Mouse (Mus musculus) myocyte (in vitro differentiated cells): ENCODE results near the gene C2cd2. TPM values are rescaled to one million over a fixed set of nuclear protein-coding genes. Genes with fewer than 3 reads are reported as not detected.

Experiments used
- H3K27me3 ChIP-seq: one replicate; pipeline ENCODE4 v1.6.1; 2011; ENCODE audit not compliant: control insufficient read depth, insufficient read depth, insufficient read length
- H3K36me3 ChIP-seq: one replicate; pipeline ENCODE4 v1.6.1; 2011; ENCODE audit not compliant: control insufficient read depth, insufficient read depth
- H3K4me2 ChIP-seq: one replicate; pipeline ENCODE4 v1.6.1; 2011; ENCODE audit warnings: low read depth, control low read depth
- H3K4me3 ChIP-seq: one replicate; pipeline ENCODE4 v1.5.1; 2011; ENCODE audit warnings: mild to moderate bottlenecking, control low read depth, moderate library complexity
- H3K79me2 ChIP-seq: one replicate; pipeline ENCODE4 v1.6.1; 2011; ENCODE audit not compliant: control insufficient read depth, insufficient read depth
- H3ac ChIP-seq: one replicate; pipeline ENCODE4 v1.6.1; 2011; ENCODE audit not compliant: control insufficient read depth, insufficient read length
- CEBPB ChIP-seq: IDR thresholded peaks from 2 replicates; pipeline ENCODE4 v1.6.1; 2011; ENCODE audit warnings: mild to moderate bottlenecking, moderate library complexity; ENCODE audit not compliant: poor library complexity, insufficient read depth, severe bottlenecking
- E2F4 ChIP-seq: IDR thresholded peaks from one replicate; pipeline ENCODE4 v1.6.1; 2011; ENCODE audit warnings: mild to moderate bottlenecking, control low read depth, moderate library complexity; ENCODE audit not compliant: insufficient read depth
- MAX ChIP-seq: IDR thresholded peaks from one replicate; pipeline ENCODE4 v1.6.1; 2011; ENCODE audit warnings: low read depth, mild to moderate bottlenecking, control low read depth
- MYOD1 ChIP-seq, 3 experiments: IDR thresholded peaks; one replicate each; pipeline ENCODE4 v1.6.1; 2011; ENCODE audit warnings: control low read depth in 2 of 3, low read depth in 2 of 3, mild to moderate bottlenecking in 2 of 3, moderate library complexity in 1 of 3; ENCODE audit not compliant: insufficient read length in 2 of 3, control insufficient read depth in 1 of 3
- MYOG ChIP-seq, 3 experiments: IDR thresholded peaks; one replicate each; pipeline ENCODE4 v1.6.1; 2011; ENCODE audit warnings: control low read depth in 2 of 3, low read depth in 2 of 3, mild to moderate bottlenecking in 2 of 3; ENCODE audit not compliant: insufficient read length in 2 of 3, control insufficient read depth in 1 of 3, insufficient read depth in 1 of 3
- POLR2A ChIP-seq: IDR thresholded peaks from one replicate; pipeline ENCODE4 v1.6.1; 2011; ENCODE audit warnings: low read depth, mild to moderate bottlenecking, control low read depth, moderate library complexity; ENCODE audit not compliant: insufficient read length
- POLR2AphosphoS2 ChIP-seq: IDR thresholded peaks from one replicate; pipeline ENCODE4 v1.6.1; 2011; ENCODE audit warnings: low read depth, control low read depth; ENCODE audit not compliant: insufficient read length
- REST ChIP-seq: IDR thresholded peaks from one replicate; pipeline ENCODE4 v1.6.1; 2011; ENCODE audit warnings: mild to moderate bottlenecking, control low read depth, moderate library complexity; ENCODE audit not compliant: insufficient read depth, insufficient read length
- SRF ChIP-seq: IDR thresholded peaks from one replicate; pipeline ENCODE4 v1.6.1; 2011; ENCODE audit warnings: low read depth; ENCODE audit not compliant: control insufficient read depth, insufficient read length
- TCF12 ChIP-seq: IDR thresholded peaks from one replicate; pipeline ENCODE4 v1.6.1; 2011; ENCODE audit warnings: mild to moderate bottlenecking, control low read depth; ENCODE audit not compliant: poor library complexity, insufficient read depth, severe bottlenecking
- TCF3 ChIP-seq: IDR thresholded peaks from one replicate; pipeline ENCODE4 v1.6.1; 2011; ENCODE audit warnings: low read depth, control low read depth; ENCODE audit not compliant: insufficient read length
- USF1 ChIP-seq: IDR thresholded peaks from one replicate; pipeline ENCODE4 v1.6.1; 2011; ENCODE audit warnings: low read depth, mild to moderate bottlenecking, control low read depth, moderate library complexity
- polyA plus RNA-seq: library from polyadenylated mRNA; unstranded; fragments of >200 nt; fragmentation: generic; extraction: Trizol; gene quantifications from one replicate; pipeline ENCODE4 v1.2.1, GENCODE M21; 2012; ENCODE audit warnings: missing spikeins

Gene C2cd2
- polyA plus RNA-seq, 1 experiment, result 4.9 TPM

GRCm38 (mm10) chr16:97991517-97991916, 29.1 kb upstream of the C2cd2 start:
- H3K4me2 ChIP-seq, result no peak overlapping the region
- H3K79me2 ChIP-seq, result no peaks in the 10 kb centered on the region
- no peak overlapping the region for H3K4me3 ChIP-seq
- TF ChIP-seq MYOG (IDR thresholded peaks at IDR 0.05; ENCODE audit: control insufficient read depth in 1 of 3, insufficient read depth in 1 of 3, insufficient read length in 2 of 3, low read depth in 2 of 3), result no peak
- TF ChIP-seq REST, result no peak
- TF ChIP-seq CEBPB, result no peak
- no peak for TF ChIP-seq E2F4
- TF ChIP-seq SRF, result no peak
- TF ChIP-seq MAX, result no peak
- no peak for TF ChIP-seq POLR2AphosphoS2
- no peak for TF ChIP-seq POLR2A
- TF ChIP-seq USF1, result no peak
- TF ChIP-seq MYOD1 (IDR thresholded peaks at IDR 0.05; ENCODE audit: control insufficient read depth in 1 of 3, insufficient read length in 2 of 3, low read depth in 2 of 3), result no peak
- no peak for TF ChIP-seq TCF12
- TF ChIP-seq TCF3, result no peak
- no peaks in the 10 kb centered on the region for H3K36me3 ChIP-seq
- H3K27me3 ChIP-seq, result no peaks in the 10 kb centered on the region
- no peak overlapping the region for H3ac ChIP-seq

- no peak overlapping the region for H3K4me2 ChIP-seq
- no peaks in the 10 kb centered on the region for H3K27me3 ChIP-seq
- no peak overlapping the region for H3K4me3 ChIP-seq
- TF ChIP-seq USF1 (no peak), TCF3 (no peak), E2F4 (no peak), MAX (no peak), CEBPB (no peak), SRF (no peak), REST (no peak), MYOD1 (IDR thresholded peaks at IDR 0.05; ENCODE audit: control insufficient read depth in 1 of 3, insufficient read length in 2 of 3, low read depth in 2 of 3) (no peak), POLR2AphosphoS2 (no peak), MYOG (IDR thresholded peaks at IDR 0.05; ENCODE audit: control insufficient read depth in 1 of 3, insufficient read depth in 1 of 3, insufficient read length in 2 of 3, low read depth in 2 of 3) (no peak), POLR2A (no peak), TCF12 (no peak)
- no peak overlapping the region for H3ac ChIP-seq
- H3K79me2 ChIP-seq, result no peaks in the 10 kb centered on the region
- H3K36me3 ChIP-seq, result no peaks in the 10 kb centered on the region
Measured at GRCm38 (mm10) chr16:97984589-97984988, 22.2 kb upstream of the C2cd2 start.

GRCm38 (mm10) chr16:97981362-97981761, 19.0 kb upstream of the C2cd2 start:
- no peak overlapping the region for H3ac ChIP-seq
- TF ChIP-seq MYOG (IDR thresholded peaks at IDR 0.05; ENCODE audit: control insufficient read depth in 1 of 3, insufficient read depth in 1 of 3, insufficient read length in 2 of 3, low read depth in 2 of 3), result no peak
- TF ChIP-seq TCF12, result no peak
- no peak for TF ChIP-seq MAX
- no peak for TF ChIP-seq POLR2A
- no peaks in the 10 kb centered on the region for H3K36me3 ChIP-seq
- no peak overlapping the region for H3K4me2 ChIP-seq
- H3K79me2 ChIP-seq, result no peaks in the 10 kb centered on the region
- H3K27me3 ChIP-seq, result no peaks in the 10 kb centered on the region
- H3K4me3 ChIP-seq, result no peak overlapping the region

GRCm38 (mm10) chr16:97977722-97978121, 15.3 kb upstream of the C2cd2 start:
- no peak overlapping the region for H3K4me2 ChIP-seq
- TF ChIP-seq POLR2A, result no peak
- no peak for TF ChIP-seq SRF
- no peak for TF ChIP-seq E2F4
- TF ChIP-seq TCF3, result no peak
- TF ChIP-seq MYOD1 (IDR thresholded peaks at IDR 0.05; ENCODE audit: control insufficient read depth in 1 of 3, insufficient read length in 2 of 3, low read depth in 2 of 3), result no peak
- no peak for TF ChIP-seq USF1
- TF ChIP-seq POLR2AphosphoS2, result no peak
- TF ChIP-seq CEBPB, result no peak
- no peak for TF ChIP-seq REST
- TF ChIP-seq TCF12, result no peak
- TF ChIP-seq MAX, result no peak
- TF ChIP-seq MYOG (IDR thresholded peaks at IDR 0.05; ENCODE audit: control insufficient read depth in 1 of 3, insufficient read depth in 1 of 3, insufficient read length in 2 of 3, low read depth in 2 of 3), result no peak
- H3ac ChIP-seq, result no peak overlapping the region
- no peaks in the 10 kb centered on the region for H3K27me3 ChIP-seq
- no peak overlapping the region for H3K4me3 ChIP-seq
- no peaks in the 10 kb centered on the region for H3K36me3 ChIP-seq
- no peaks in the 10 kb centered on the region for H3K79me2 ChIP-seq

GRCm38 (mm10) chr16:97977277-97977676, 14.9 kb upstream of the C2cd2 start:
- no peak overlapping the region for H3ac ChIP-seq
- no peaks in the 10 kb centered on the region for H3K27me3 ChIP-seq
- no peak overlapping the region for H3K4me3 ChIP-seq
- TF ChIP-seq TCF3 (no peak), CEBPB (no peak), USF1 (no peak), POLR2AphosphoS2 (no peak), E2F4 (no peak), MYOG (IDR thresholded peaks at IDR 0.05; ENCODE audit: control insufficient read depth in 1 of 3, insufficient read depth in 1 of 3, insufficient read length in 2 of 3, low read depth in 2 of 3) (no peak), POLR2A (no peak), SRF (no peak), MAX (no peak), REST (no peak), TCF12 (no peak), MYOD1 (IDR thresholded peaks at IDR 0.05; ENCODE audit: control insufficient read depth in 1 of 3, insufficient read length in 2 of 3, low read depth in 2 of 3) (no peak)
- no peaks in the 10 kb centered on the region for H3K36me3 ChIP-seq
- no peaks in the 10 kb centered on the region for H3K79me2 ChIP-seq
- no peak overlapping the region for H3K4me2 ChIP-seq
